Mouse (Mus musculus): ENCODE measurements around the gene Akap6.

Gene Akap6

DNA sequence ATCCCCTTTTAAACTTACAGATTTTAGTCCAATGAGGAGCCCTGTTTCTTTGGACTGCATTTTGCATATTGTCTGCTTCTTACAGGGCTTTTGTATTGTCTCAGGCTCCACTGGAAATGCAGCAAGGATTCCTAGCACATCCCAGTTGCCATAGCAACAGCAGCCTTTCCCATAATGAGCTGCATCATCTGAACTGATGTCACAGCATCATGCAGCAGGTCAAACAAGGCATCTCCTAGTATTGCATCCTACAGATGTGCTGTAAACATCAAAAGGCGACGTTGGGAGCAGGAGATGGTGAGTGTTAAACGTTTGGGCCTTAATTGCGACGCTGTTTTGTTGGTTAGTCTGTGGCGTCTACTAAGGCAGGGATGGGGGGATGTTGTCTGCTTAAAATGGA, at the start of gene Akap6:
Gene Akap6 (plus strand): TSS at position 238 of the 400 bp plus-strand sequence.
- peak; percentile 98 for DNase-seq (ENCODE audit: low read depth, low spot score)

DNA sequence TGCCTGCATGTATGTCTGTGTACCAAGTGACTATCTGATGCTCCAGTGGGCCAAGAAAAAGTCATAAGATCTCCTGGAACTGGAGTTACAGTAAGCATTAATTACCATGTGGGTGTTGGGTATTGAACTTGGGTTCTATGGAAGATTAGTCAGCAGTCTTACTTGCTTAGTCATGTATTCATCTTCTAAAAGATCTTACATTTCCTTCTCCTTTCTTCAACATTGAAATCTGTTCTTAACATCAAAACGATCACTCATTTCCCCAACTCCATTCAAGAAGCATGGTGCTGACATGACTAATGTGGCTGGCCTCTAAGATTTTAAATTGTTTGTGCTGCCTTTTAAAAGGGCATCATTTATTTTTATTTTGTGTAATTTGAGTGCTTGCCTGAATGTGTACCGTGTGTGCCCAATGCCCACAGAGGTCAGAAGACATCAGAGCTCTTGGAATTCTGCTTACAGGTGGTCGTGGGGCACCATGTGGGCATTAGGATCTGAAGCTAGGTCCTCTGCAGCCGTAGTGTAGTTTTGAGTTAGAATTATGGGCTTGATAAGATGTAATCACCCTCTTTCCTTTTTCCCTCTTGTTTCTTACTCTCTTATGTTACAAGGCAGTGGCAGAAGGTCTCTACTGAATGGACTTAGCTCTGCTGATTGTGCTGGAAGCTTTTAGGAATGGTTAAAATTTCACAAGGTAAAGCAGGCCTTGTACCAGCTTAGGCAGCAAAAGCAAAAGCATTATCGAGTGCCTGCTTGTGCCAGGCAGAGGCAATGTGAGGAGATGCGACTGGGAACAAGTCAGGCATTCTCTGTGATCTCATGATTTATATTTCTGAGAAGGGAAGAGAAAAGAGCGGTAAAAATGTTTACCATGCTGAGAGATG, 36.0 kb upstream of the Akap6 start:
- no peak for DNase-seq (ENCODE audit: low read depth, low spot score)

DNA sequence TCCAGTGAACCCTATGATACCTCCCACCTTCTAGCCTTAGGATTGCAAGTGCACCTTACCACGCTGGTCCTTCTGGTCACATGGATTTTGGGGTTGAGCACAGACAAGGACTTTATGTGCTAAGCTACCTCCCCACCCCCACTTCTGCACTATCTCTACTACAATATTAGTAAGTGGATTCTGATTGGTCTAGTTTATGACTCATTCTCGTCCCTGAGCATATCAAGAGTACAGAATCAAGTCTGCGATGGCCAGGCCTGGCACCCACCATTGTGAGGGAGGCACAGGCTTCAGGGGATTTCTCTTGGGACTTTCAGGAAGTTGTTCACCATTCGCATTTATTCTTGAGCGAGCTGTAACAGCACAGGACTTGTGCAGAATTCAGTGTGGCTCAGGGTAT, 34.2 kb upstream of the Akap6 start:
- DNase-seq (ENCODE audit: low read depth, low spot score) = no peak

DNA sequence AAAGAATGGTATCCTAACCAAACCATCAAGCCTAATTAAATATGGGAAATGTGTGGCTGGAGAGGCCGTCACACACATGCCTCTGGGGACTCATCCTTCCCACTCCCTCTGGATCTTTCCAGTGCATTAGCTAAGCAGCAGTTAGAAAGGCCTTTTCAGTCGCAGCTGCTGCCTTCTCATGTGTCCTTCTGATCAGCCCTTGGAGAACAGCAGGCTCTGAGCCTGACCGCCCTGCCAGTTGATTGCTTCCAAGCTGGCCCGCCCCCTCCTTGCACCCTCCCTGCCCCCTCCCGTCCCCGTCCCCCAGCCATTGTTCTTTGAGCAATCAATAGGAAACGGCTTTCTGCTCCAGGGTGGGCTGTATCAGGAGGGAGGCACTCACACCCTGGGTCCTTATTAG, 27.7 kb upstream of the Akap6 start:
- DNase-seq (ENCODE audit: low read depth, low spot score) = peak; percentile 51

DNA sequence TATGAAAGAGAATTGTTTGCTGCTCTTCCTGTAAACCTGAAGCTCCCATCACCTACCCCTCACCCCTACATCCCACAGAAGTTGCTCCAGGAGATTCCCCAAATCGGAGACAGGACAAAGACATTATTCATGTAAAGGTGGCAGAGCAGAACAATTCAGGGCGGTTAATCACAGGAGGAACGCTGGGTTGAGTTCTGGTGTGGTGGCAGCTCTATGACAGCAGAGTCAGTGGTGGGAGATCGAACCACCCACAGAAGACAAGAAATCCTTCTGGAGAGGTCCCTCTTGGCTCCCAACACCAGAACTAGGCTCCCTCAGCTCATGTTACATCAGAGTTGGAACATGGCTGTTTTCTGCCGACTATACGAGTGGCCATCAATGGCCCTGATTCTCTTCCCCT, 27.2 kb upstream of the Akap6 start:
- DNase-seq (ENCODE audit: low read depth, low spot score) = no peak

DNA sequence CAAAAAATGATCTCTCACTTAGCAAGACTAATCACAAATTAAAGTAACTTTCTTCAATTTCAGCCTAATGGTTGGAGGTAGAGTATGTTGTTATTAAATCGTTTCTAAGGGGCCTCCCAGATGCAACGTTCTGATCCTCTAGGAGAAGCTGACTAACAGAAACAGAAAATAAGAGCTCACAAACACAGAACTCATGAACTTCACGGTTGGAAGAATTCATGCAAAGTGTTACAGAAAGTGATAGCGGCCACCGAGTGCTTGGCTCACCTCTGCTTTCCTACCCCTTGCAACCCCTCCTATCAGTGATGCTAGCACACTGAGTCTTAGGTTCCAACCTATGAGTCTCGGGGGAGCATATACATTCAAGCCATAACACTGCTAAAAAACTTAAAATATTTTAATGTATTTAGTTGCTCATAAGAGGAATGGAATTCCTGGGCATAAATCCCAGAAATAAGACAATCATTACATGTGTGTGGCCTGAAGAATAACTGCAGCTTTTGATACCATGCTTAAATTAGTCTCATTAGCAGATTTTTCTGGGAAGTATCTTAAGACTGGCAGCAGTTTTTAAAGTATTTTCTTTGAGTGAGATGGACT, 25.7 kb upstream of the Akap6 start:
- no peak for DNase-seq (ENCODE audit: low read depth, low spot score)

DNA sequence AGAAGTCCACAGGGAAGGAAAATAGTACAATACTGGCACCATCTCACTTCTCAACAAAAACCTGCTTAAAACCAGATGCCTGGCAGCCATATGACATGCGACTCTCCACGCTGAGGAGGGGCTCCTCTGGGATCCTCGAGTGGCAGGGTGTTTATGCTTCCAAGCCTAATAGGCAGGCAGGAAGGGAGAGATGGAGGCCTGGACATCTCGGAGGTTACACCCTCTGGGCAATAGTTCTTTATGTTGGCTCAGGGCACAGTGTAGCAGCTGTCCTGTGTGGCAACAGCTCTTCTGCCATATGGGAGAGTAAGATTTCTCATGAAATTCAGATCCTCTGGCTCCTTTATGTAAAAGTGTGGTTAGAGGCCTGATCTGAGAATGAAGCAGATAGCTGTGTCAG, 24.2 kb upstream of the Akap6 start:
- DNase-seq (ENCODE audit: low read depth, low spot score) = peak; percentile 57

DNA sequence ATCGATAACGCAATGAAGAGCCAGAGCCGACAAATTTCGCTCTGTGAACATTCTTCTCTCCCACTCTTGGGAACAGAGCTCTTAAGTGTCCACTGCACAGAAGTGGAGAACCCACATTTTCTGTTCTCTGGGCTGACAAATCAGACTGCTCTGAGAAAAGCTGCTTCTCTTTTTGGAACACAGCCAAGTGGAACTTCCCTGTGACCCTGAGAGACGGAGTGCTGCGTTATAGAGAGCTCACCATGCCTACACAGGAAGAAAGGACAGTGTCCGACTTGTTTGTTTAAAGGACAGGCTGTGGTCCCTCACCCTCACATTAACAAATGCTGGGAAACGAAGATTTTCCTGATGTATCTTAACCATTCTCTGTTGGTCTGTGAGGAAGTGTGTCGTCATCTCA, 11.8 kb upstream of the Akap6 start:
- no peak for DNase-seq (ENCODE audit: low read depth, low spot score)

DNA sequence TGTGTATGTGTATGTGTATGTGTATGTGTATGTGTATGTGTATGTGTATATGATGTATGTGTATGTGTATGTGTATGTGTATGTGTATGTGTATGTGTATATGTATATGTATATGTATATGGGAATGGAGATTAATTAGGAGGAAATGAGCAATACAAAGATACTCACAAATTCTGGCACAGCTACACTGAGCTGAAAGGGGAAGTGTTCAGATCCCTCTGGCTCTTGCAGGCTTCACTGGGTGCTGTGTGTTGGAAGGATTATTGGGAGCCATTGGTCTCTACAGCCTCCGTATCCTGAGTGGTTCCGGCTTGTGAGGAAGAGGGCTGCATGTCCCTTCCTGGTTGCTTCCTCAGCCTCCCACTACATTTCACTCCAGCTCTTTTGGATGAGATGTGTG, 10.5 kb upstream of the Akap6 start:
- no peak for DNase-seq (ENCODE audit: low read depth, low spot score)

DNA sequence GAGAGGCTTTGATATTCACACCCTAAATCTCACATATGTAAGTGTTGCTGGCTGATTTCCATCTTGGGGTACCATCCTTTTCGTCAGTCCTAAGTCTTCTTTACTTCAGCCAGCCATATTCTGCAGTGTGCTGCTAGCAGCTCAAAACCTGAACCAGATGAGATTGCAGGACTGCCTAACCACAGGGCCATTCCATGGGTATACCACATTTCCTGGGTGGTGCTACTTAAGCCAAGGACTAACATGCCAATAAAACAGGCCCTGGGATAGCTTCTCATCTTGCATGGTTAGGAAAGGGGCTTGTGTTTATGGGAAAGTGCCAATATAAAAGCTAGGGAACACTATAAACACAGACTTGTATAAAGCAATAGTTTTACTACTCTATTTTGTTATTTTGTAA, 7.6 kb upstream of the Akap6 start:
- no peak for DNase-seq (ENCODE audit: low read depth, low spot score)

DNA sequence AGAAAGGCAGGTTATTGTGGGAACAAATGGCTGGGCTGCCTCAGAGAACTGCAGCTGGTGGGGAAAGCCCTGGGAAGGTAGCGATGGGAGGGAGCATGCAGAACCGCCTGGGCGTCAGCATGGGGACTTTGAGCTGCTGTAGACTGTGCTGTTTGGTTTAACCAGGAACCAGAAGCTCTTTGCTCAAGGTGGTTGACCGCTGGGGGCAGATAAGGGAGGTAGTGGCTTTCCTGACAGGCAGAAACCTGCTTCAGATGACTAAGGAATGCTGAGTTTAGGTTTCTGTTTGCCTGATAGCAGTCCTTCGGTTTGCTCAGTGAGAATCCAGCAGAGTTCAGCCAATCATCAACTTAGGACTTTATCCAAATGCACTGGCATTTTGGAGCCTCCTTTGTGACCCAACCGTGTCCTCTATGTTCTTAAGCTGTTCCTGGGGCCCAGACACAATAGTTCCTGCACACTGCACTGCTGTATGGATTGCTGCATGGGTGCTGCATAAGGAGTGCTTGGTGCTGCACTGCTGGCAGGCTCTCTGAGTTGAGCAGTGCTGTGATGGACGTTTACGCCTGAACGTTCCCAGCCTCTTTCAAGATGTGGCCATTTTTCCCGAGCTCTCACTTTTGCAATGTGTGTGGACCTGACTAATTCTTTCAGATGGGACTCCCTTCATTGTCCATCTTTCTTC, 6.8 kb upstream of the Akap6 start:
- DNase-seq (ENCODE audit: low read depth, low spot score) = no peak

DNA sequence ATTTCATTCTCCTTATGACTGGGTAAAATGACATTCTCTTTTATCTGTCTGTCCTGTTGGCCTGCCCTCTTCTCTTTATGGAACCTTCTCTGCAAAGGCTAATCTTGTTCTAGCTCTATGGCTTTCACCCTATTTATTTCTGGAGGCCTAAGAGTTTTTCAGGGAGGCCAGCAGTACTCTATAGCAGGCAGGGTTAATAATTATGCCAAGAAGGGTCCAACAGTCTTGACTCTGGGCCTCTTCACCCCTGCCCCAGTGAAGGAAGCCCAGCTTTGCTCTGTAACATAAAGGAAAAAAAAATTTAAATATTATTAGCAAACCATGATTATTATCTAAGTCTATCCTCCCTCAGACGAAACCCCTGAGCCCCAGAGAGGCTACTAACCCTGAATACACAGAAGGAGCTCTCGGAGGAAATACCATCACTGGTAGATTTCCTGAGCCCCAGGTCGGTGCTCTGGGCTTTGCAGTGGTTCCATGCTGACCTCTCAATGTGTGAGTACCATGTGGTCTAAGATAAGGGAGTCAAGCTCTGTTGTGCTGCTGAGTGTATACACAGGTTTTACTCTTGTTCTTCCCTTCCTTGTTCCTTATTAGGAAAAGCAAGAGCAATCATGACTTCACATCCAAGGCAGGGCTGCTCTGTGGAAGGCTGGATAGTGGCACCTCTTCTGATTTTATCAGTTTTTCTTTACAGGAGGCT, 1.6 kb upstream of the Akap6 start:
- no peak for DNase-seq (ENCODE audit: low read depth, low spot score)

DNA sequence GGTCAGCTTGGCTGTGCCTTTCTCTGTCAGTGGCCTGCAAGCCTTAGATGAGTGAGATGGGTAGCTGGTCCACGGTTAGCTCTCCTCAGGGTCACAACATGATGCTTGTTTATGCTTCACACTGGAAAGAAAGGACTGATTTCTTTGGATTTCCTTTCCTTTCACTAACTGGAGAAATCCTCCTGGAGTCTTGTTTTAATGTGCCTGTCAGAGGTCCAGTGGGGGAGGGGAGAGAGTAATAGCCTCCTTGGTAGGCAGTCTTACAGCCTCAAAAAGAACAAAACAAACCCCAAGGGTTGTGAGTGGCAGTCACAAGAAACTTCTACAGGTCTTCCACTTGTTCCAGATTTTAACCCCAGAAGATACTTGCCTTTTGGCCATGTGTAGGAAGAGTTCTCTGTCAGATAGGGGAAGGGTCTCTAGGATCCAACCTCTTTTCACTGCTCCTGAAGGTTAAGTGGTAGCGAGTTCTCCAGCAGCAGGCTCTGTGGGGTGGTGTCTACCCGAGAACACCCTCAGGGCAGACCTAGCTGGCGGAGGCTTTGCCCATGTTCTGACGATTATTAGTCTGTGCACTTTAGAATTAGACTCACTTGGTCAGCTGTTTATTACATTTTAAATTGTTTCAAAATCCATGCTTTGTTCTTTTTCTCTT, 780 bp upstream of the Akap6 start:
- peak; percentile 22 for DNase-seq (ENCODE audit: low read depth, low spot score)

DNA sequence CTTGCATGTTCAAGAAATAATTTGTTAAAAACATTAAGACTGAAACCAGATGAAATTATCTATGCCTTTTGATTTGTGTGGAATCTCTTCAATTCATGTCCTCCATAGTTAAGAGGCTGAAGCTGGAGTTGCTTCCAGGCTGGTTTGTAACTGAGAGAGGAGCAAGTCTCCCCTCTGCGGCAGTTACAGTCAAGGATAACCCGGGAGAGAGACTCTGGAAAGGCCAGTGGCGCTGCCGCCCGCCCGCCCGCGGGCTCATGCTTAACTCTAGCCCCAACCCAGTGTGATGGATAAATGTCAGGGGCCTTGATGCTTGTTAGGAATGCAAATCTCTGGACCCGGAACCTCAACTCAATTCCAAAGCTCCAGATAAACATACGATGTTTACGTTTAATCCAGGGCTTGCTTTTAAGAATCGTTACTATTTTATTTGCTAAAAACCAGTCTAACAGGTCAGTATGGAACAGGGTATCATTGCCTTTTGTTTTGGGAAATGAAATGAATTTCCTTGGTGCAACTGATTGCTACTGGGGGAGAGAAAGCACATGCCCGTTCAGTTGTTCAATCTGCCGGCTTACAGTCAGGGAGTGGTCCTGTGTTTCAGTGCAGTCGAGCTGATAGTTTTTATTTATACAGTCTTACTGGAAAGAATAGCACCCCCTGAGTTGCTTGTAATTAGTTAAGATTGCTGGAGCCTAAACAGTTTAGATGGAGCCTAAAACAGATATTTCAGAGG, 946 bp downstream of the Akap6 start:
- DNase-seq (ENCODE audit: low read depth, low spot score) = peak; percentile 80

DNA sequence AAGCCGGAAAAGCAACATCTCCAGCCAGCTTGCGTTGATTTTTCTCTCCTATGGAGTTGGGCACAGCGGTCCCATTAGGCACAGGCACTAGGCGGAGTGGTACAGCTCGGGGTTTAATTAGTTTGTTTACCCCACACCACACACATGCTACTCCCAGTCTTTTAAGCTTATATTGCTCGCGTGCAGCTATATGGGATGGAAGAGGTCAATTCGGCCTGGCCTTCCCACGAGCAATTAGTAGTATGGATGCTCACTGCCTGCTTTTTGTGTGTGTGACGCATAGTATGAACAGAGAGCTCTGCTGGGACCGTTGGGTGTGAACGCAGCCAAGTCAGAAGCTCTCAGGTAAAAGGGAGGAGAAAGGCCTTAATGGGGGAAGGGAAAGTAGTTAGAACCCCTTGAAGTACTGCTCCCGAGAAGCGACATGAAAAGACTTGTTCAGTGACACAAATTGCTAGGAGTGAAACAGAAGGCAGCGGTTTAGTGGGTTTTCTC, 1.6 kb downstream of the Akap6 start:
- DNase-seq (ENCODE audit: low read depth, low spot score) = peak; percentile 67

DNA sequence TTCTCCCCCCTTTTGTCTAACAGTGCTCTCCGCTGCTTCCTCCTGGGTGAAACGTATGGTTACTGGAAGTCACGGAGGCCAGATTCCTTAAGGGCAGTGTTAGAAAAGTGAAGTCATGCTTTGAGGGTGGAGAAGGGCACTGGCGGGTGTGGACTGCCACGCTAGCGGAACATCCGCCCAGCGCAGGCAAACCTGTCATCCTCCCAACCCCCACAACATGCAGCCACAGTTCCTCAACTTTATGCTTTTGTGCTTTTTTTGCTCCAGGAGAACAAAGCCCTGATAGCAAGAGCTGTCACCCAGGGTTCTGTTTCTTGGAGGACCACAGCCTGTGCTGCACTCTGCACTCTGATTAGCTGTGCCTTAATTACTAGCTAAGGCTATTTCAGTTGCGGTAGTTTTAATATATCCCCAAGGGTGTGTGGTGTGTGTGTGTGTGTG, 2.0 kb downstream of the Akap6 start:
- DNase-seq (ENCODE audit: low read depth, low spot score) = peak; percentile 59

DNA sequence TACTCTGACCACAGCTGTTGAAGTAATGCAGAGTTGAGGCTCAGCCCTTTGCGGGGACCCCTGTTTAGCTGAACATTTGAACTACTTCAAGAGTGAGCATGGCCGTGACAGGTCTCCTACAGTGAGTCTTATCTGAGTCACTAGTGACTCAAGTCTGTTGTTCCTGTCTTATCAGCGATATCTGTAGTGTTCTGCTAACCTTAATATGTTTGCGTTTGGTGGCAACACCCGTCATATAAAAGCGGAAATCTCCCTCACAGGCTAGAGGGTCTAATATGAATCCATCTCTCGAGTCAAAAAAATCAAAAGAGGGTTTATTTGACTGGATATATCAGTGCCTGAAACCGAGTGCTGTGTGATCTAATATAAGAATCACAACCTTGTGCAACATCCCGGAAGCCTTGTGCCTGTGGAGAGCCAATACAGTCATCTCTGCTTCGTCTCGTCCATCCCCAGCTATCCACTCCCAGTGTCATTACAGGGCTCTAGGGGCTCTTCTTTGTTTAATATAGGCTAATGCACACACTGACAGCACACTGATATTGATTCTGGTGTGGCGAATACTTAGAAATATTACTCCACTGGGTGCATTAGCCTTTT, 3.3 kb downstream of the Akap6 start:
- DNase-seq (ENCODE audit: low read depth, low spot score) = no peak

DNA sequence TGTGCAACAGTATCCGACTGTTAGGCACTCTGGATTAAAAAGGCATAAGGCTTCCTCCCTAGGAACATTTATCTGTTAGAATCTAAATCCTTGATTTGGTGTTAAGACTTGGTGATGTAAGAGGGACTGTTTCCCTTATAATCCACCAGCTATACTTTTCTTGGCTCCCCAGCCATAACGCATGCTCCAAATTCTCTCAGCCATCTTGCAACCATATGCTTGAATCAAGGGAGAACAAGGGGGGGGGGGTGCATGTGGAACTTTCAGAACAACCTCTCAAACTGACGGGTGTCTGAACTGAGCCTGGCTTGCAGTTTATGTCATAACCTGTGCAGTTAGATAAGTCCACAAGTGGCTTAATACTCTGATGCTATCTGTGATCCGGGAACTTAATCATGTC, 4.9 kb downstream of the Akap6 start:
- no peak for DNase-seq (ENCODE audit: low read depth, low spot score)

DNA sequence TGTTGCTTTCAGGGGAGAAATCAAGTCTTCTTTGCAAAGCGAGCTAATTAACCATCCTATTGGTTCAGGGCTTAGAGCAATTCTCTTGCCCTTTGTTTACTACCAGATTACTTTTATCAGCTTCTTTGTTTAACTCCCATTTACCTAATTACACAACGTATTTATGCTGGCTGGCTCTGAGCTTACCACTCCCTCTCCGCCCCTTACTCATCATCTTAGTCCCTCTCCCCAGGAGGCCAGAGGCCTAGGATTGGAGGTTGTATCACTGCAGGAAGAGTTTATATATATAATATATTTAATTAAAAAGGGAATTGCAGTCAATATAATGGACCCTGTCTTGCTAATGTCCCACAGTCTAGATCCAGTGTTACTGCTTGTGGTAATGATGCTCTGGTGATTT, 5.6 kb downstream of the Akap6 start:
- no peak for DNase-seq (ENCODE audit: low read depth, low spot score)

DNA sequence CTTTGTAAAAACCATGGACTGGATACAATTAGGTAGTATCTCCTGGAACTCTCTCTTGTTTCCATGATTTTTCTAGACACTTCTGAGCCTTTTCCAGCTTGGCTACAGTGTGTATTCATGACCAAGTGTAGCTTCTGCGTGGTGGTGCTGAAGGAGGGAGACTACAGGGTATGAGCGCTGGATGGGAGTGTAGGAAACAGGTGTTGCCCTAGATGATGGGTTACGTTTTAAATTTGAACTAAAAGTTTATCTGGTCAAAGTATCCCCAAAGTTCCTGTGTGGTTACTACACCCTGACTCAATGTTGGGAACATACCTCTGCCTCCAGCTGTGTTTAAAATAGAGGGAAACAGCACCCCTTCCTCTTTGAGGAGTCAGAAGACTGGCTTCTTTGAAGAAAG, 12.2 kb downstream of the Akap6 start:
- no peak for DNase-seq (ENCODE audit: low read depth, low spot score)
